Mouse (Mus musculus) limb, embryonic 14.5 days (tissue): ENCODE data around the gene C1qb. TPM values are rescaled to one million over a fixed set of nuclear protein-coding genes. Genes with fewer than 3 reads are reported as not detected.
A peak's percentile ranks its signal among the peaks of the same experiment; 100 is the strongest.

ENCODE experiments used
- ATAC-seq: fragments of 200-750 bp; cut with Nextera tagmentation; 2 replicates; pipeline ENCODE4 v1.8.0; 2017; ENCODE audit warnings: low read depth, moderate number of reproducible peaks, moderate TSS enrichment; ENCODE audit not compliant: low FRiP score
- DNase-seq: peaks from one replicate; pipeline ENCODE4 v3.0.0-alpha.2; 2015; ENCODE audit warnings: low spot score
- H3K27ac ChIP-seq: fragments of 300-500 bp; sonication (generic); replicated peaks from 2 replicates; pipeline ENCODE4 v1.5.1; 2014; ENCODE audit warnings: low read depth, mild to moderate bottlenecking, low read length, moderate library complexity, mixed read lengths
- H3K27me3 ChIP-seq: fragments of 300-500 bp; sonication (generic); 2 replicates; pipeline ENCODE4 v1.6.1; 2014; ENCODE audit warnings: low read length, mixed read lengths; ENCODE audit not compliant: control insufficient read depth, insufficient read depth
- H3K36me3 ChIP-seq: fragments of 300-500 bp; sonication (generic); 2 replicates; pipeline ENCODE4 v1.6.1; 2014; ENCODE audit warnings: mild to moderate bottlenecking, low read length, moderate library complexity, mixed read lengths; ENCODE audit not compliant: control insufficient read depth, insufficient read depth
- H3K4me1 ChIP-seq: fragments of 300-500 bp; sonication (generic); 2 replicates; pipeline ENCODE4 v1.6.1; 2014; ENCODE audit warnings: antibody characterized with exemption, low read length, mixed read lengths; ENCODE audit not compliant: control insufficient read depth, insufficient read depth
- H3K4me2 ChIP-seq: fragments of 300-500 bp; sonication (generic); replicated peaks from 2 replicates; pipeline ENCODE4 v1.6.1; 2014; ENCODE audit warnings: low read depth, mild to moderate bottlenecking, low read length, moderate library complexity; ENCODE audit not compliant: severe bottlenecking
- H3K4me3 ChIP-seq: fragments of 300-500 bp; sonication (generic); replicated peaks from 2 replicates; pipeline ENCODE4 v1.5.1; 2014; ENCODE audit warnings: low read length
- H3K9ac ChIP-seq: fragments of 300-500 bp; sonication (generic); 2 replicates; pipeline ENCODE4 v1.6.1; 2014; ENCODE audit warnings: mild to moderate bottlenecking, low read depth, low read length, moderate library complexity; ENCODE audit not compliant: severe bottlenecking
- H3K9me3 ChIP-seq: fragments of 300-500 bp; sonication (generic); 2 replicates; pipeline ENCODE4 v1.6.1; 2016; ENCODE audit warnings: low read length; ENCODE audit not compliant: control insufficient read depth
- POLR2A ChIP-seq: fragments of 200-500 bp; IDR thresholded peaks from 2 replicates; pipeline ENCODE4 v1.8.0; 2012; ENCODE audit warnings: inconsistent platforms, mild to moderate bottlenecking, moderate library complexity, borderline replicate concordance; ENCODE audit not compliant: insufficient read depth, insufficient read length; ENCODE audit errors: extremely low read depth
- WGBS: fragments of 180-500 bp; shearing (Covaris S2); extraction: QIAGEN DNeasy Blood & Tissue Kit; methylation state at CpG from one replicate; pipeline ENCODE4 v1.1.7; 2014; 5-methylcytosine and 5-hydroxymethylcytosine counted together
- polyA plus RNA-seq, 2 experiments: library from polyadenylated mRNA; depleted of rRNA in 1 of 2; stranded (reverse) in 1 of 2; unstranded in 1 of 2; fragments of >200 nt; fragmentation: Nextera tagmentation in 1 of 2; extraction: Ambion mirVana in 1 of 2; gene quantifications; 2 replicates each; pipeline versions ENCODE4 v1.2.1 to v1.2.3; 2012 to 2014

Gene C1qb
- polyA plus RNA-seq, 2 experiments: 56.2 to 81.2 TPM

DNA sequence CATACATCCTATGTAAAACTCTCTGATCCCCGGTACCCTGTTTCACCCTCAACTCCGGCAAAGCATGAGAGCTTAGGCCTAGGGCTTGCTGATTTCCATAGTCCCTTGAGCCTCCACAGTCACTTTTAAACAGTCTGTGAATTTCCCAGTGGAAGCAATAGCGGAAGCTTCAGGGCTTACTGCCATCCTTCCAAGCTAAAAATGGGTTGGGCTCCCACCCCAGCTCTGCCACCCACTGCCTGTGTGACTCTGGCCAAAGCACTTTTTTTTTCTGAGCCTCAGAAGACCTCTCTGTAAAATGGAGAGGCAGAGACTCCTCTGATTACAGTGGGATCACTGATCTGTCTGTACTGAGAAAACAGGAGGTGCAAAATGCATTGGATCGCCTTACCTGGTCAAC, 37.4 kb downstream of the C1qb start:
- H3K9me3 ChIP-seq: no peaks in the 10 kb centered on the region
- no peak for DNase-seq
- H3K4me1 ChIP-seq: no peaks in the 10 kb centered on the region
- H3K4me2 ChIP-seq: no peak overlapping the region
- TF ChIP-seq POLR2A: no peak
- 53% methylated on average over 4 of the region's 4 CpGs for WGBS
- no peak overlapping the region for H3K4me3 ChIP-seq
- no peak for ATAC-seq
- H3K36me3 ChIP-seq: no peaks in the 10 kb centered on the region
- H3K27me3 ChIP-seq: no peaks in the 10 kb centered on the region
- H3K9ac ChIP-seq: no peak overlapping the region
- no peak overlapping the region for H3K27ac ChIP-seq

DNA sequence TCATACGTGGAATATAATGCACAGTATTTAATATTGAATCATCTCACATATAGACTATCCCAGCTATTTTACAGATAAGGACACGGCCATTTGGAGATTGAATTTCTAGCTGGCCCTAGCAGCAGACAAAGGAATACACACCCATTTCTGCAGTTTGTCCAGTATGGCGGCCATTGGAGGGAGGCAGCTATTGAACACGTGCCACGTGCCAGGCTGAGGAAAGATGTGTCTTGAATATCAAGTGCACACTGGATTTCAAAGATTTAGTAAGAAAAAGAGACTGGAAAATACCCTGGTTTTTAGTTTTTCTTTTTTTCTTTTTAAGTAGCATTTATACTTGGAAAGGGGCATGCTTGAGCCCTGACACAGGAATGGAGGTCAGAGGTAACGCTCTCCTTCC, 38.8 kb downstream of the C1qb start:
- H3K4me3 ChIP-seq: no peak overlapping the region
- DNase-seq (no peak), ATAC-seq (no peak)
- no peak overlapping the region for H3K4me2 ChIP-seq
- H3K27ac ChIP-seq: no peak overlapping the region
- H3K9me3 ChIP-seq: no peaks in the 10 kb centered on the region
- H3K4me1 ChIP-seq: no peaks in the 10 kb centered on the region
- no peaks in the 10 kb centered on the region for H3K27me3 ChIP-seq
- H3K36me3 ChIP-seq: no peaks in the 10 kb centered on the region
- WGBS: 82% methylated on average over 6 of the region's 6 CpGs
- TF ChIP-seq POLR2A: no peak
- no peak overlapping the region for H3K9ac ChIP-seq

DNA sequence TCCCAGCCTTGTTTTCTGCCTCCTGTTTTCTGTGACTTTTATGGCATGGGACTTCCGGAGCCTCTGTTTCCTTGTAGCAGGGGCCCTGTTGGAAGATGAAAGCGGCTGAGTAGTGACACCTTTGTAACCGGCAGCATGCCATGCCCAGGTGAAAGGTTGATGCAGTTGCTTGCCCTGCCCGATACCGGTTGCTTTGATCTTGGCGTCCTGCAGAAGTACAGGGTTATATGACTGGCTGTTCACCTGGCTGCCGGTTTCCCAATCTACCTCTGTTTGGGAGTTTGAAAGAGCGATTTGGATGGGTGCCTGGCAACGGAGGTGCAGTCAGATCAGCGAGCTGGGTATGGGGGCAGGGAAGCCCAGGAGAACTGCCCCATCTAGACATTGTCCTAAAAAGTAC, 43.2 kb downstream of the C1qb start:
- 62% methylated on average over 10 of the region's 10 CpGs for WGBS
- H3K4me1 ChIP-seq: no peaks in the 10 kb centered on the region

DNA sequence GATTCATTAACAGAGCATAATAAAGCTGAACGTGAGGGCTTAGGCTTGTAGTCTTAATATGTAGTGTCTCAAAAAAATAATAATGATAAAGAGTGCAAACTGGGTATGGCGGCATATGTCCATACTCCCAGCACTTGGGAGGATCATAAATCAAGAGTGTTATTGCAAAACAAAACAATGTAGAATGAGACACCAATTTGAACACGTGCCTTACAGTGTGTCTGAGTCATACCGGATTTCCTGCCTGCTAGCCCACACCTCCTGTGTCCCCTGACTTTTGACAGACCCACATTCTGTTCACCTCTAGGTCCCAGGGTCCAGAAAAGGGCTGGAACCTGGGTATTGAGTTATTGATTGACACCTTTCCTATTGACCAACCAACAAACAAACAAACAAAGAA, 44.0 kb downstream of the C1qb start:
- Histone ChIP-seq H3K9ac (no peak overlapping the region), H3K9me3 (no peaks in the 10 kb centered on the region), H3K4me2 (no peak overlapping the region), H3K27me3 (peaks cover 6% of the 10 kb centered on the region; the same call in 1 of the 2 replicates), H3K36me3 (no peaks in the 10 kb centered on the region), H3K4me3 (no peak overlapping the region), H3K27ac (no peak overlapping the region), H3K4me1 (peaks cover 3% of the 10 kb centered on the region; the same call in 1 of the 2 replicates)
- no peak for TF ChIP-seq POLR2A
- 70% methylated on average over 4 of the region's 4 CpGs for WGBS
- no peak for ATAC-seq
- DNase-seq: no peak

More for the DNA sequence above, 43.2 kb downstream of the C1qb start:
- ATAC-seq (no peak), DNase-seq (no peak)
- Histone ChIP-seq H3K27me3 (peaks cover 6% of the 10 kb centered on the region; the same call in 1 of the 2 replicates), H3K36me3 (no peaks in the 10 kb centered on the region), H3K4me3 (no peak overlapping the region), H3K4me2 (no peak overlapping the region), H3K27ac (no peak overlapping the region), H3K9ac (no peak overlapping the region), H3K9me3 (no peaks in the 10 kb centered on the region)
- no peak for TF ChIP-seq POLR2A

DNA sequence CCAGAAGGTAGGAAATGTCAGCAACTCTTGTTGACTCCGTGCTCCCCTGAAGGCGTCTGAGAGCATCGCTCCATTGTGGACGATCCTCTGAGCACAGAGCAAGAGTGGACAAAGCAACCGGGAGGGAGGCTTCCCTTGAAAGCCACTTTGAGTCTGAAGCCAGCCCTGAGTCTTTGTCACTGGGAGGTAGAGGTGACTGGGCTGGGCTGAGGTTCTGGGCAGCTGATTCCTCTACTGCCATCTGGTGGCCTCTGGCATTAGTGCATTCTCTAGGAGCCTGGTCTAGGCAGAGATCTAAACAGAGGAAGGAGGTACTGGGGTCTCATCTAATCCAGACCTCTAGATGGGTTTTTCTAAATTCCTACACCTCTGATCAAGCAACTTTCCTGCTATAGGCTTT, 44.9 kb downstream of the C1qb start:
- Histone ChIP-seq H3K4me3 (no peak overlapping the region), H3K27ac (no peak overlapping the region), H3K9ac (no peak overlapping the region), H3K9me3 (no peaks in the 10 kb centered on the region), H3K4me1 (peaks cover 9% of the 10 kb centered on the region; the same call in 1 of the 2 replicates), H3K27me3 (peaks cover 6% of the 10 kb centered on the region; the same call in 1 of the 2 replicates), H3K36me3 (no peaks in the 10 kb centered on the region), H3K4me2 (no peak overlapping the region)
- TF ChIP-seq POLR2A: no peak
- DNase-seq (peak; percentile 85), ATAC-seq (peak; percentile 66; the same call in 1 of the 2 replicates)
- WGBS: 14% methylated on average over 5 of the region's 5 CpGs

DNA sequence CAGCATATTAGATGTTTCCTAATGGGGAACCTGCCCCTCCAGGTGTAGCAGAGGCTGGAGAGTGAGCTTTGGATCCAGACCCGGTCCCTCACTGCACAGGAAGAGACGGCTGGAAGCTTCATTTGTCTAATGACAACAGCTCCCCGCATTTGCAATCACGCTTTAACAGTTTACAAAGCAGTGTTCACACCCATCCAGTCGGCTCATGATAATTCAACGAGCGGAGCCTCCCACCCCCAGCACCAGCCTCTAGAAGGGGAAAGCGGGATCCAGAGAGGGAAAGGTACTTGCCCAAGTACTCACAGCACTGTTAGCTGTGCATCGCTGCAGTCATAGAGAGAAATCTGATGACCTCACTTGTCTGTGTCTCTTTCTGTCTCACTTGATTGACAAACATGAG, 47.5 kb downstream of the C1qb start:
- H3K9me3 ChIP-seq: no peaks in the 10 kb centered on the region
- H3K4me2 ChIP-seq: no peak overlapping the region
- peaks cover 6% of the 10 kb centered on the region; the same call in 1 of the 2 replicates for H3K27me3 ChIP-seq
- WGBS: 58% methylated on average over 9 of the region's 9 CpGs
- H3K9ac ChIP-seq: no peak overlapping the region
- no peak overlapping the region for H3K4me3 ChIP-seq
- DNase-seq: no peak
- H3K4me1 ChIP-seq: peaks cover 21% of the 10 kb centered on the region
- no peaks in the 10 kb centered on the region for H3K36me3 ChIP-seq
- ATAC-seq: no peak
- no peak for TF ChIP-seq POLR2A
- no peak overlapping the region for H3K27ac ChIP-seq
